Mouse (Mus musculus) liver, adult 2 months (tissue): ENCODE measurements at regions not wholly inside any gene's neighbourhood (a gene's known extent, or its start where the extent isn't known, plus 50 kb on each side); places are given as distances from the start of the nearest gene placed in this dataset.

Source experiments
- CTCF ChIP-seq: fragments of 200-500 bp; IDR thresholded peaks from 2 replicates; pipeline ENCODE4 v1.5.1; 2011; ENCODE audit warnings: low read depth, low read length, control low read depth
- POLR2A ChIP-seq: fragments of 200-500 bp; IDR thresholded peaks from 2 replicates; pipeline ENCODE4 v1.6.1; 2011; ENCODE audit warnings: low read length, control low read depth; ENCODE audit not compliant: insufficient read depth; ENCODE audit errors: extremely low read depth

- no peak for TF ChIP-seq CTCF
- no peak for TF ChIP-seq POLR2A
Observed at GRCm38 (mm10) chr2:72874533-72874932, 105.7 kb downstream of the Sp3 start.
